Mouse (Mus musculus): ENCODE measurements around the gene Wnk2.

GRCm38 (mm10) chr13:49058528-49058927, 89.3 kb downstream of the Wnk2 start:
- TF ChIP-seq POLR2A (IDR thresholded peaks at IDR 0.05; ENCODE audit: low read depth, low read length) (no peak), CTCF (conservative IDR thresholded peaks at IDR 0.05; ENCODE audit: insufficient read depth, insufficient read length, low read depth, low read length) (peak; percentile 84)
